Mouse (Mus musculus): ENCODE data around the gene Wwox. TPM values are rescaled to one million over a fixed set of nuclear protein-coding genes. Genes with fewer than 3 reads are reported as not detected.

Gene Wwox
- total RNA-seq, 2 experiments from 2014 or later, result 12.7 to 13.6 TPM

DNA sequence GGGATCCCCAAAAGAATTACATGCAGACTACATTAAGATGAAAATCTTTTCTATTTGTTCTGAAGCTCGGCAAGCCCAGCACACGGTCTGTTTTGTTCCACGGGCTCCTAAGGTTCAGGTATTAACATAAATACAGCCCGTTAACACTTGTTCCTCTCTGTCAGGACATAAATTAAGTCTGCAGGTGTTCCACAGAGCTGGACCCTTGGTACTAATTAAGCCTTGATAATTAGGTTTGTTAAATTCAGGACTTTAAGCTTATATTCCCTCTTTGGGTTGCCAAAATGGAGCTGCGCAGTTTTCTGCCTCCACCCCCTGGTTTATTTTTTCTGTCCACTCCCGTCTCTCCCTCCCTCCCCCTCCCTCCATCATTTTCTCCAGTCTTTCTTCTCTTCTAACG, 638.8 kb downstream of the Wwox start:
- intact Hi-C loops (cut with DNase I), result no loop called here
- DNase-seq (ENCODE audit: low spot score in 2 of 2), result no peak

DNA sequence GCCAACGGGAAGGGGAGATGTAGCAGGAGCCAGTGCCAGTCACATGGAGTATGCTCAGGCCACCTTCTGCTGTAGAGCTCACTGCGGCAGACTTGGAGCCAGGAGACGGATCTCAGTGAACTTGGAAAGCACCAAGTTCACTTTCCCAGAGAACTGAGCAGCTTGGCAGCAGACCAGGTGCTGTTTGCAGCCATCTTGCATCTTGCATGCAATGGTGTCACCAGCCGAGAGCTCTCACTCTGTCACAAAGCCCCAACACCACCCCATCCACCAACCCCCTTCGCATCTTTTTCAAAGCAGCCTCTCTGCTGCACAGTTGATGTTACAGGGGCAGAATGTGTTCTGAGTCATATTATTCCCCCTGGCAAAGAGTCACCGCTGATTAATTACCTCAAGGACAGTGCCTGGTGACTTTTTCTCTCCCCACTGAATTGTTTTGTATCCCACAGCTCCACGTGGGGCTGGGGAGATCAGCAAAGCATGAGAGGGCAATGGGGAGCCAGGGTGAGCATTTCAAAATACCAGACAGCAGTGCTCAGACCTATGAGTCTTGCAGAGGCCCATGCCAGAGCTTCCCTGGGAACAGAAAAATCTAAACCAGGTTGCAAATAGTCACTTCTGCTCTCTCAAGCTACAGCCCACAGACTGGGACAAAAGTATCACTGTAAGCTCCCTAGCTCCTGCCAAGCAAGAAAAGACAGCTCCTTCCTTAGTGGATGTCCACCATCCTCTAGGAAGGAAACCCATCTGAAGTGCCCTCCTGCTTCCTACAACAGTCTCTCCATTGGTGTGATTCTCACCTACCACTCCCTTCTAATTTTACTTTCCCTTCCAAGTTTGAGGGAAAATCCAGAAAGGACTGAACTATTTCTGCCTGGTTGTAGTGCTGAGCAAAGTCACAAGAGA, 642.1 kb downstream of the Wwox start:
- intact Hi-C loops (cut with DNase I), result loop anchor here (5.0 kb wide), 1 partner anchor 76 kb away; no protein-coding TSS in a partner anchor
- peak in 1 of 2 experiments; percentile 70 for DNase-seq (ENCODE audit: low spot score in 2 of 2)

DNA sequence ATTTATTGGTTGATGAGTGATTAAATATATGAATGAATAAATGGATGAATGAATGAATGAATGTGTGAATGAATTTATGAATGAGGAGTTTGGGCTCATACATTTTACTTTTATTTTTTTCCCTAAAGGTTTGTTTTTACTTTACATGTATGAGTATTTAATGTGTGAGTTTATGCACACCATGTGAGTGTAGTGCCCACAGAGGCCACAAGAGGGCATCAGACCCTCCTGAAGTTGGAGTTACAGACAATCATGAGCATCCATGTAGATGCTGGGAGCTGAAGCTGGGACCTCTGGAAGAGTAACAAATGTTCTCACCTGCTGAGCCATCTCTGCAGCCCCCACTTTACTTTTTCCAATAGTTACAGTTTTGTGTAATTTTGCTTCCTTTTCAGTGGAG, 648.7 kb downstream of the Wwox start:
- intact Hi-C loops (cut with DNase I), result no loop called here

DNA sequence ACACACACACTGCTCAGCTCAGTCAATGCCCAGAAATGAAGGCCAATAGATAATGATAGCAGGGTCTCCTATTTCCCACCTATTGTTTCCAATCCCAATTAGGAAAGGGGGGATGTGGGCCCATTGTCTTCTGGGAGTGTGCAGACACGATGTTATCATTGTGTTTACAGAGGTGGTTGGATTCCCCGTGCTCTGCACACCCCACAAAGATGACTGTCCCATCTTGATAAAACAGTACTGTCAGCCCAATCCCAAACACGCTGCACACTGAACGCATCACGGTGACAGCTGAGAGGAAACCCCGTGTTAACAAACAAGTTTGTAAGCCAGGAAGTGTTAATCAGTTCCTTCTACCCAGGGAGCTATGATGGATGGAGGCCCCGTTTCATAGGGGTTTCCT, 650.3 kb downstream of the Wwox start:
- intact Hi-C loops (cut with DNase I), result loop anchor here (10.0 kb wide), 1 partner anchor 245 kb away; no protein-coding TSS in a partner anchor
- DNase-seq (ENCODE audit: low spot score in 2 of 2), result no peak

More for the DNA sequence above, 648.7 kb downstream of the Wwox start:
- no peak for DNase-seq (ENCODE audit: low spot score in 2 of 2)

DNA sequence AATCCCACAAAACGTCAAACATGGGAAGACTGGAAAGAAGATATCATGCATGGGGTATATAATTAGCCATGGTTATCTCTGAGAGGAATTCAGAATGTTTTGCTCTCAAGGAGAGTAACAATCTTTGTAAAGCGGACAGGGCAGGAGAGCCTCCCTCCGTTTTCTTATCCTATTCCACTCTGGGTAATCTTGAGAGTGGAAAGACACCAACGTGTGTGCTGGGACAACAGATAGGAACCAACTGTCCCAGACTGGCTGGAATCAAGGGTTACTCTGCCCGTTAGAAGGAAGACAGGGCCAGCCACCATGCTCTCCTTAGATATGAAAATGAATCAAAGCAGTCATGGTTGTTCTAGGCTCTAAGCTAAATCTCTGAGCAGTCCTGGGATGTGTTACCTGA, 650.7 kb downstream of the Wwox start:
- intact Hi-C loops (cut with DNase I), result loop anchor here (10.0 kb wide), 1 partner anchor 245 kb away; no protein-coding TSS in a partner anchor
- no peak for DNase-seq (ENCODE audit: low spot score in 2 of 2)

DNA sequence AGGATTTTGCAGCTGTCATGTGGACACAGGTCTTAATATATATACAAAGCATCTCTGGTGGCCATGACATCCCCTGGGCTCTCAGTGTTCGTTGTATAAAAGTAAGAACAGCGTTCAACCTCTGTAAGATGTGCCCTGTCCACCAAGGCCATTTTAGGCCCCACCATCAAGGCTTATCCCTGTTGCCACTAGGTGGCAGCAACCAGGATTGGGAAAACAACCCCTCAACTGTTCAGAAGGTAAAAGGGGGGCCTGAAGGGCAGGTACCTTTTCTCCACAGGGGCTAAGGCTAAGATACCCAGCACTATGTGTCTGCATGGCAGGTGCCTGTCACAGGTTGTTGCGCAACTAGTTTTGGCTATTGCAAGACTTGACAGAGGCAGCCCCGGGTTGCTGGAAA, 656.1 kb downstream of the Wwox start:
- peak in 1 of 2 experiments; percentile 16 for DNase-seq (ENCODE audit: low spot score in 2 of 2)
- intact Hi-C loops (cut with DNase I), result loop anchor here (2.0 to 10.0 kb wide), 2 partner anchors 239 to 613 kb away; no protein-coding TSS in a partner anchor

DNA sequence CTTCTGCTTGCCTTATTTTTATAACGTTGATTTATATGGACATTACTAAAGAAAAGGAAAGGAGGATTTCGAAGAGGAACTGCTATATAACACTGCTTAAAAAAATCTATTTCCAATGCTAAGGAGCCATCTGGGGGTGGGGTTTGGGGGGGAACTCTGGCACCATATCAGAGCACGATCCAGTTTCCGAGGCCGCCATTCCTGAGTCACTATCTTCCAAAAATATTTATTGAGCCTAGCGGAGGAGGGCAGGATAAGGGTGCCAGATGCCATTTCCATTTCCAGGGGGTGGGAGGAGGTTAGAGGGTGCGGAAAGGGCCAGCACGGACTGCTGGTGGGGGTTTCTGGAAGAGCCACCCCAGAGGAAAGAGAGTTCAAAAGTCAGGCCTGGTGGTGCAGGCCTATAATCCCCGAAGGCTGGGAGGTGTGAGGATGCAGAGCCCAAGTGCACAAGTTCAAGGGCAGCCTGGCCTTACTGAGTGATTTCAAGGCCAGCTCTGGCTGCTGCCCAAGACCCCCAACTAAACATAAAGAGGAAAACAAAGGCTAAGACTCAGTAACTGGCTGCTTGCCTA, 658.6 kb downstream of the Wwox start:
- intact Hi-C loops (cut with DNase I), result loop anchor here (2.0 to 10.0 kb wide), 2 partner anchors 55 to 237 kb away; no protein-coding TSS in a partner anchor
- DNase-seq (ENCODE audit: low spot score in 2 of 2), result peak in 1 of 2 experiments; percentile 40

DNA sequence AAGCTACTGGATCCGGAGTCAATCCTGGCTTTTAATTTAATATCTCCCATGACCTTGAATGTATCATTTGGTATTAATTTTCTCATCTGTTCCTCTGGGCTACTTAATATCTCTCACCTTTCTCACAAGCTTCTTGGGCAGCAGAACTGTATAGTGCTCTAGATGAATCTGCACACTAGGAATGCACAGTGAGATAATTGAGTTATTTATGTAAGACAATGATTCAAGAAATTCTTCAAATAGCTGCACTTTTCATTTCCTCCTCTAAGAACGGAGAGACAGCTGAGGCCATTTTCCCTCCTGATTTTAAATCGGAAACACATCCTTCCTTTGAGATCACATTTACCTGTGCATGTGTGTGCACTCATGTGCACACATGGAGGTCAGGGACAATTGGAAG, 669.9 kb downstream of the Wwox start:
- DNase-seq (ENCODE audit: low spot score in 2 of 2), result no peak
- intact Hi-C loops (cut with DNase I), result no loop called here

DNA sequence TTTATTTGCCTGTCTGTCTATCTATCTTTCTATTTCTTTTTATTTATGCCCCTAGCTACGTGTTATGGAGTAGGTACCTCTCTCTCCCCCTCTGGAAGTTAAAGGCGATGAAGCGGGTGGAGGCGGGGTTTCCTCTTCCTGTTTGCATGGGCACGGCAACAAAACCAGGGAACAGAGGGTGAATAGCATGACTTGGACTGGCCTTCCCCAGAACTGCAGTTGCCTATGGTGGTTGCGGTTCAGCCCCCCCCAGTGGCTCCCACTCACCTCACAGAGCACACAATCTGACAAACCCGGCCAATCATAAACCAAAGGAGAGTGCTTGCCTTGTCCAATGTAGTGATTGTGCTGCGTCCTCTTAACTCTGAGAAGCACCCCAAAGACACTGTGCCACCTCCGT, 671.0 kb downstream of the Wwox start:
- intact Hi-C loops (cut with DNase I), result no loop called here
- DNase-seq (ENCODE audit: low spot score in 2 of 2), result no peak

DNA sequence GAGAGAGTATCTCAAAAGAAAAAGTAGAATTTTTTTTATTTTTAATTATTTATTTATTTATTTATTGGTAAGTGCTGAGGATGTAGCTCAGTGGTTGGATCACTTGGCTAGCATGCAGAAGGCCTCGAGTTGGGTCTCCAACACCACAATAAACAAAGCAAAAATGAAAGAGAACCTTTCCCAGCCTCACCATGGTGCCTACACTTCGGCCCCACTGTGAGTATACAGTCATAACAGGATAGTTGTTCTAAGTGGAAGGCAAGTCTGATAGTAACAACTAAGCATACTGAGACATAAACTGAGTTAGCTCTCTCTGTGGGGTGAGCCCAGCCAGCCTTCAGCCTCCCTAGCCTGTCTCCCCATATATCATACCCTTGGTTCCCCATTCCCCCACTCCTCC, 672.6 kb downstream of the Wwox start:
- intact Hi-C loops (cut with DNase I), result no loop called here

DNA sequence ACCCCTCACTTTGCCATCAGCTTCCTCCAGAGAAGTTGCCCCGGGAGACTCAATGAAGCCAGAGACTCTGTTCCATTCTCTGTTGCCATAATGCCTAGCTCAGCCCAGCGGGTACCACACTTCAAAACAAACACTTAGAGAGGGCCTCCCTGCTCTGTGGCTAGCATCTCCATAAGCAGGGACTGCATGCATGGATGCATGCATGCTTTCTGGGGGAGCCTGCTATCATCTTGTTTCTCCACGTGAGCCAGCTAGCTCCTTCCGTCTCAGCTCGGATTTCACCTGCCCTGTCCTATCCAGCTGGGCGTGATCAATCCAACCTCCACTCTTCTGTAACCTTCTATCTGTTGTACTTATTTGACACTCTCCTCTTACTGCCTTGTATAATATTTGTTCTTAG, 675.0 kb downstream of the Wwox start:
- intact Hi-C loops (cut with DNase I), result no loop called here
- no peak for DNase-seq (ENCODE audit: low spot score in 2 of 2)

More for the DNA sequence above, 672.6 kb downstream of the Wwox start:
- no peak for DNase-seq (ENCODE audit: low spot score in 2 of 2)

DNA sequence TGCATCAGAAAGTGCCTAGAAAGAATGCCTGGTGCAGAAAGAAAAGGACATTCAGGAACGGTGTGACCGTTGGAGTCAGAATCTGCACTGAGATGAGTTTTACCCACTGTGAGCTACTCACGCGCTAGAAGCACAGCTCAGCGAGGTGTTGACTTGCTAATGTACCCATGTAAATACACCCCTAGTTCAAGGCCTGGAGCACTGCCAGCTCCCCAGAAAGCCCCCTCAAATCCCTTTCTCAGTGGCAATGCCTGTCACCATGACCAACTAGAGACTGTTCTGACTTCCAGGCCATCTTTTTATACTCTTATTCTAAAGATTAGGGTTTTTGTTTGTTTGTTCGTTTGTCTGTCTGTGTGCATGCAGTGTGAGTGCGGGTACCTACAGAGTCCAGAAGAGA, 686.6 kb downstream of the Wwox start:
- no peak for DNase-seq (ENCODE audit: low spot score in 2 of 2)
- intact Hi-C loops (cut with DNase I), result no loop called here

DNA sequence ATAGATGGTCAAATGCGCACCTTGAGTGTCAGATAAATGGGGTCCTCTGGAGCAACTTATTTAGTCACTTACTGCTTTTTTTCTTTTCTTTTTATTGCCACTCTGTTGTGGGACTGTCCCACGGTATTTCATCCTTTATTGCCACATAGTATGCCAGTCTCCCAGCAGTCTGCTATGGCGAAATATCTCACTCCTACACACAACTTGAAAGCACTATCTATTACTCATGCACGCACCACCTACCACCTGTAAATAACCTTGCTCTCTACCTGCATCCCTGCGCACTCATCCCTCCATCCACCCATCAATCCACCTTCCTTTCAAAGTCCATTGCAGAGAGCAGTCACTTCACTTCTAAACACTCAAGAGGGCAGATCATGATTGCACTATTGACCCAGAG, 687.2 kb downstream of the Wwox start:
- intact Hi-C loops (cut with DNase I), result no loop called here
- DNase-seq (ENCODE audit: low spot score in 2 of 2), result no peak

DNA sequence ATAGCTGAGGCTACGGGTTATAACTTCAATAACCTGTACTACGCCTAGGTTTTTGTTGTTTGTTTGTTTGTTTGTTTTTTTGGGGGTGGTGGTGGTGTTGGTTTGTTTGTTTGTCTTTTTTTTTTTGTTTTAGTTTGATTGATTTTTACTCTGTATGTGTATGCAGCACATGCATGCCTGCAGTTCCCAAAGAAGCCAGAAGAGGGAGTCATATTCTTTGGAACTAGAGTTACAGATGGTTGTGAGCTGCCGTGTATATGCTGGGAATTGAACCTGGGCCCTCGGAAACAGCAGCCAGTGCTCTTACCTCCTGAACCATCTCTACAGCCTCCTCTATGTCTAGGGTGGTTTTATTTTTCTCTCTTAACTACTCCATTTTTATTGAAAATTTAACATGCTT, 689.9 kb downstream of the Wwox start:
- no peak for DNase-seq (ENCODE audit: low spot score in 2 of 2)
- intact Hi-C loops (cut with DNase I), result no loop called here

DNA sequence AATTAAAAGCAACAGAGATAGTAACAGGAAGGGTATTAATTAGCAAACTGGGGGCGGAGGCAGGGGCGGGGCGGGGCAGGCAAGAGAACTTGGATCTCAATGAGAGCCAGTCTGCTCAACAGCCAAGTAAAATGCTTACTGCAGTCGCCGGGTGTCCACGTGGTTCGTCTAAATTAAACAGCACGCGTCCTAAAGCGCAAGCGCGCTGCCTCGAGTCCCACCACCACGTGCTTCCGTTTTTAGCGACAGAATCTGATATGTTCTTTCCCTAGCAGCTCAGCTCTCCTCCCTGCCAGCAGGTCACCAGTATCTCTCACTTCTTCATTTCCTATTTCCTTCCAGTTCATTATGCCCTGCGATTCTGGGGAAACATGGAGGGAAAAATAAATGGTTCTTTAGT, 693.7 kb downstream of the Wwox start:
- peak in 1 of 2 experiments; percentile 17 for DNase-seq (ENCODE audit: low spot score in 2 of 2)
- intact Hi-C loops (cut with DNase I), result no loop called here

DNA sequence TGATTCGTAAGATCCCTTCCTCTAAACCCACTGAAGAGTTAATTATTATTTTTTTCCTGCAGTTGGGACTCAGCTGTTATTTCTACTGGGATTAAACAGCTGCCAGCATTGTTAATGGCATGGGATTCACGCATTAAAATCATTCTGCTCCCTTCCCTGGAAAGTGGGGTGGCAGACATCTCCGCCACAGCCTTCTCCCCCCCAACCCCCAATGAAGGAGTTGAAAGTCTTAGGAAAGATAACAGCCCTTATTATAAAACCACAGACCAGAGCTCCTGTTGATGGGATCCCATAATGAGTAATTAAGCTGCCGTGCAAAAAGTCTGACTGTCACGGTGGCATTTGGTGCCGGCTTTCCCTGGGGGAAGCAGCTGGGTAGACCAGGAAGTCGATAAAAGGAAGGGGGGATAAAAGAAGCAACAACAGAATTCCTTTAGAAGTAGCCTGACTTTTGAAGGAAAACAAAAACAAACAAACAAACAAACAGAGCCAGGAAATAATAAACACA, 694.3 kb downstream of the Wwox start:
- intact Hi-C loops (cut with DNase I), result no loop called here

DNA sequence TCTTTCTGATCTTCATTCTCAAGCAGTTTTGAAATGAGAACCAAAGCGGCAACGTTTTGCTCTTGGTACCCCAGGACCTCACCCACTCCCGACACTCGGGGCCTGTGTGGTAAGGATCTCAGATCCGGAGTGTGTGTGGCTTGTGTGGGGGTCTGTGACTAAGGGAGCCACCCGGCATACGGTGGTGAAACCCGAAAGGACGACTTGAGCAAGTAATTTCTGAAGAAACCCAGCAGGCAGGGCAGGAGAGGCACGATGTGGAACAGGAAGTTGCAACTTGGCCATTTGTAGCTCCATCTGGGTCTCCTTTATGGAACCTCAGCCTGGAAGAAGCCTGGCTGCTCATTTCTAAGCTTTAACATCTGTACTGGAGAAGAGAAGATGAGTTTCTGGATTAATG, 697.4 kb downstream of the Wwox start:
- no peak for DNase-seq (ENCODE audit: low spot score in 2 of 2)
- intact Hi-C loops (cut with DNase I), result no loop called here

More for the DNA sequence above, 694.3 kb downstream of the Wwox start:
- no peak for DNase-seq (ENCODE audit: low spot score in 2 of 2)

DNA sequence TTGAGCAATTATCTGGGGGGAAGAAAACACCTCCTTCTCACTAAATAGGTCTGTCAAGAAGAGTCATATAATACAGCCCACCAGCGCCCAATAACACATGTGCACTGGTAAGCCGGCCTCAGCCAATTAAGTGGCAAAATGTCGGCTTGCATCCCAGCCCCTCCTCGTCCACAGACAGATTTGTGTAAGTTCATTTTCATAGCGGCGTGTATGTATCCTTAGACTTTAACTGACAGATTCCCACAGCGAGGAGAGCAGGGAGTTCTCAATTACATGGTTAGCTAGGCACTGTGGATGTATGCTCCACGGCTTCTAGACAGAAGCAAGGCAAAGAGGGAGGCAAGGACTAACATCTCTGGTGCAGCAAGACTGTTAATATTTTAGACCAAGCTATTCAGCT, 702.2 kb downstream of the Wwox start:
- intact Hi-C loops (cut with DNase I), result no loop called here
- DNase-seq (ENCODE audit: low spot score in 2 of 2), result no peak

DNA sequence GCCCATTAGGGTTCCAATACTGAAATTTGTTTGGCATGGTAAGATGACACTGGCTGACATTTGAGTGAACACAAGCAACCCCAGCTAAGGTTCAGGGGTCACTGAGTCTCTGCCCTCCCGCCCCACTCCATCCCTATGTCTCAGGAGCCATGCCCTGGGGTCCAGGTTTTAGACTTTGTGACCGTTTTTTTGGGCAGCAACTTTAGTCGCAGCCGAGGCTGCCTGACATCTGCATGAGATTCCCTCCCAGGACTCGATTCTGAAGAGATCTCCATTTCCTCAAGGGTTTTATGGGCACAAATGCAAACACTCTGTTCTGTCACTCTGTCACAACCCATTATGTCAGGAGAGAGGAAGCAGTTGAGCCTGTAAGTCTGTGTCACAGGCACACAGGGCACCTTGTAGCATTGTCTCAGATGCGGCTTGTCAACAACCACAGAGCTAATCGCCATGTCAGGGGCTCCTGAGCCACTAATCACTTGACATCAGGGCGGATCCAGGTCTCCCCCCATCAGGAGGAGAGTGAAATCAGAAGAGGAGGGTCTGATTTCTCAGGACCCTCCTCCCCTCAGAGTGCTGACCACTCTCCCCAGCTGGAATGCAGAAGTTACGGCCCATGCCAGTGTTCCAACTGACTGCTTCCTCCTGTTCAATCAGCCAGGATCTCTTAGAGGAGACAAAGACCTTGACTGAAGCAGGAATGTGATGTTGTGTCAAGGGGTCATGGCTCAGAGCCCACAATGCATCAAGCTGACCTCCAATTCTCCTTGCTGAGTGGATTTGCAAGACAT, 704.3 kb downstream of the Wwox start:
- DNase-seq (ENCODE audit: low spot score in 2 of 2), result no peak
- intact Hi-C loops (cut with DNase I), result no loop called here

DNA sequence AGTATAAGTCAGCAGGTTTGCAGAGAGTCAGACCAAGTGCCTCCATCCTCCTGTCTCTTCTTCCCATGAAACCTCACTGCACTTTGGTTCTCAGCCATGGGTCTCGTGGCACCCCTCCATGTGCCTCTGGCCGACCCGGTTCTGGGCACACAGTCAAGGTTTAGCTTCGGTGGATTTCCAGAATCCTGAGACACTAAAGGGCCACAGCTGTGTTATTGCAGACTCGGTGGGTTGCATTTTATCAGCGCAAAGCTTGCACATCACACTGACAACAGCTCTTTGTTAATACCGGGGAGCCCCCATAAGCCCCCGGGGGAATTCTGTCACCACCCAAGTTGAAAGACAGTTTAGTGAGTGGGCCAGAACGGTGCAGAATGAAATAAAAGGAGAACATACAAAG, 707.6 kb downstream of the Wwox start:
- intact Hi-C loops (cut with DNase I), result no loop called here
- DNase-seq (ENCODE audit: low spot score in 2 of 2), result no peak
